Mouse (Mus musculus): ENCODE results near the gene Daam1. TPM values are rescaled to one million over a fixed set of nuclear protein-coding genes. Genes with fewer than 3 reads are reported as not detected.
A peak's percentile ranks its signal among the peaks of the same experiment; 100 is the strongest.
"Not testable (repeated sequence)": the region's sequence is repeated elsewhere in the genome, so short reads cannot be mapped to it uniquely, and the experiment has no call there.

Daam1 gene
- polyA plus RNA-seq, 1 experiment from 2014 or later, result 15.3 TPM

GRCm38 (mm10) chr12:71839653-71840052 is 8.8 kb downstream of the Daam1 start:
- Histone ChIP-seq H3K9ac (no peak overlapping the region), H3K4me2 (no peak overlapping the region), H3K4me3 (ENCODE audit: low read depth, low read length) (no peak overlapping the region), H3K36me3 (ENCODE audit: insufficient read depth) (no peaks in the 10 kb centered on the region), H3K9me3 (ENCODE audit: low read depth, low read length) (no peaks in the 10 kb centered on the region), H3K27me3 (ENCODE audit: insufficient read depth, low read length) (no peaks in the 10 kb centered on the region), H3K27ac (ENCODE audit: low read depth) (no peak overlapping the region), H3K4me1 (ENCODE audit: insufficient read depth) (peaks cover 50% of the 10 kb centered on the region)
- DNase-seq (no peak), ATAC-seq (ENCODE audit: insufficient read depth) (no peak)
- no peak for TF ChIP-seq CTCF (IDR thresholded peaks at IDR 0.05; ENCODE audit: low read depth)
- 76% methylated on average over 3 of the region's 3 CpGs for WGBS

GRCm38 (mm10) chr12:71840430-71841186 is 9.7 kb downstream of the Daam1 start:
- Histone ChIP-seq H3K9me3 (ENCODE audit: low read depth, low read length) (no peaks in the 10 kb centered on the region), H3K27ac (ENCODE audit: low read depth) (no peak overlapping the region; the same call in 1 of the 2 replicates), H3K36me3 (ENCODE audit: insufficient read depth) (no peaks in the 10 kb centered on the region), H3K9ac (no peak overlapping the region), H3K27me3 (ENCODE audit: insufficient read depth, low read length) (no peaks in the 10 kb centered on the region), H3K4me1 (ENCODE audit: insufficient read depth) (peaks cover 50% of the 10 kb centered on the region), H3K4me3 (ENCODE audit: low read depth, low read length) (no peak overlapping the region), H3K4me2 (no peak overlapping the region)
- DNase-seq, result no peak
- no peak for ATAC-seq (ENCODE audit: insufficient read depth)
- WGBS, result 35% methylated on average over 6 of the region's 6 CpGs
- no peak for TF ChIP-seq CTCF (IDR thresholded peaks at IDR 0.05; ENCODE audit: low read depth)

- DNase-seq (peak; percentile 76), ATAC-seq (ENCODE audit: insufficient read depth) (peak; percentile 86; the same call in 1 of the 2 replicates)
- peak overlapping the region; percentile 51; the same call in 1 of the 2 replicates for H3K27ac ChIP-seq (ENCODE audit: low read depth)
Observed at GRCm38 (mm10) chr12:71842006-71842405, 11.1 kb downstream of the Daam1 start.

GRCm38 (mm10) chr12:71842588-71842987 is 11.7 kb downstream of the Daam1 start:
- Histone ChIP-seq H3K4me3 (ENCODE audit: low read depth, low read length) (no peak overlapping the region), H3K27me3 (ENCODE audit: insufficient read depth, low read length) (no peaks in the 10 kb centered on the region), H3K27ac (ENCODE audit: low read depth) (no peak overlapping the region), H3K9ac (no peak overlapping the region), H3K4me1 (ENCODE audit: insufficient read depth) (peaks cover 40% of the 10 kb centered on the region), H3K9me3 (ENCODE audit: low read depth, low read length) (no peaks in the 10 kb centered on the region), H3K36me3 (ENCODE audit: insufficient read depth) (no peaks in the 10 kb centered on the region), H3K4me2 (no peak overlapping the region)
- 52% methylated on average over 2 of the region's 2 CpGs for WGBS
- no peak for TF ChIP-seq CTCF (IDR thresholded peaks at IDR 0.05; ENCODE audit: low read depth)
- DNase-seq (no peak), ATAC-seq (ENCODE audit: insufficient read depth) (no peak)

More at GRCm38 (mm10) chr12:71842006-71842405, 11.1 kb downstream of the Daam1 start:
- Histone ChIP-seq H3K4me2 (no peak overlapping the region), H3K36me3 (ENCODE audit: insufficient read depth) (no peaks in the 10 kb centered on the region), H3K4me1 (ENCODE audit: insufficient read depth) (peaks cover 41% of the 10 kb centered on the region), H3K27me3 (ENCODE audit: insufficient read depth, low read length) (no peaks in the 10 kb centered on the region), H3K9me3 (ENCODE audit: low read depth, low read length) (no peaks in the 10 kb centered on the region), H3K9ac (no peak overlapping the region), H3K4me3 (ENCODE audit: low read depth, low read length) (no peak overlapping the region)
- WGBS, result 22% methylated on average over 3 of the region's 3 CpGs
- TF ChIP-seq CTCF (IDR thresholded peaks at IDR 0.05; ENCODE audit: low read depth), result no peak

GRCm38 (mm10) chr12:71845486-71845885 is 14.6 kb downstream of the Daam1 start:
- no peaks in the 10 kb centered on the region for H3K27me3 ChIP-seq (ENCODE audit: insufficient read depth, low read length)
- no peak overlapping the region for H3K4me3 ChIP-seq (ENCODE audit: low read depth, low read length)
- peaks cover 28% of the 10 kb centered on the region for H3K4me1 ChIP-seq (ENCODE audit: insufficient read depth)
- no peak overlapping the region for H3K9ac ChIP-seq
- no peak overlapping the region for H3K4me2 ChIP-seq
- ATAC-seq (ENCODE audit: insufficient read depth) (no peak), DNase-seq (no peak)
- H3K36me3 ChIP-seq (ENCODE audit: insufficient read depth), result no peaks in the 10 kb centered on the region
- WGBS, result 85% methylated on average over 5 of the region's 5 CpGs
- no peak for TF ChIP-seq CTCF (IDR thresholded peaks at IDR 0.05; ENCODE audit: low read depth)
- H3K9me3 ChIP-seq (ENCODE audit: low read depth, low read length), result no peaks in the 10 kb centered on the region
- H3K27ac ChIP-seq (ENCODE audit: low read depth), result no peak overlapping the region

GRCm38 (mm10) chr12:71846416-71846815 is 15.5 kb downstream of the Daam1 start:
- 98% methylated on average over 4 of the region's 4 CpGs for WGBS
- not testable (repeated sequence) for H3K27ac ChIP-seq (ENCODE audit: low read depth); H3K4me2 ChIP-seq; H3K36me3 ChIP-seq (ENCODE audit: insufficient read depth); H3K9ac ChIP-seq; H3K9me3 ChIP-seq (ENCODE audit: low read depth, low read length); H3K27me3 ChIP-seq (ENCODE audit: insufficient read depth, low read length); DNase-seq; ATAC-seq (ENCODE audit: insufficient read depth); H3K4me3 ChIP-seq (ENCODE audit: low read depth, low read length)
- H3K4me1 ChIP-seq (ENCODE audit: insufficient read depth), result peaks cover 18% of the 10 kb centered on the region

GRCm38 (mm10) chr12:71847024-71847423 is 16.1 kb downstream of the Daam1 start:
- WGBS, result 86% methylated on average over 6 of the region's 6 CpGs
- not testable (repeated sequence) for H3K27ac ChIP-seq (ENCODE audit: low read depth); ATAC-seq (ENCODE audit: insufficient read depth); H3K4me2 ChIP-seq; H3K9ac ChIP-seq; H3K9me3 ChIP-seq (ENCODE audit: low read depth, low read length); H3K36me3 ChIP-seq (ENCODE audit: insufficient read depth); DNase-seq; H3K27me3 ChIP-seq (ENCODE audit: insufficient read depth, low read length); H3K4me3 ChIP-seq (ENCODE audit: low read depth, low read length)
- peaks cover 12% of the 10 kb centered on the region for H3K4me1 ChIP-seq (ENCODE audit: insufficient read depth)

Measured in lung, embryonic 14.5 days (tissue).